Mouse (Mus musculus) thymus, adult 2 months (tissue): ENCODE measurements around the gene Axin1.

Experiments
- CTCF ChIP-seq: fragments of 200-500 bp; IDR thresholded peaks from 2 replicates; pipeline ENCODE4 v1.5.1; 2012; ENCODE audit warnings: mild to moderate bottlenecking, control low read depth, low read length, moderate library complexity, borderline replicate concordance; ENCODE audit not compliant: control insufficient read depth, poor library complexity, insufficient read depth; ENCODE audit errors: extremely low read depth
- POLR2A ChIP-seq: fragments of 200-500 bp; IDR thresholded peaks from 2 replicates; pipeline ENCODE4 v1.6.1; 2012; ENCODE audit warnings: mild to moderate bottlenecking, low read length, control low read depth, moderate library complexity; ENCODE audit not compliant: control insufficient read depth, poor library complexity, insufficient read depth; ENCODE audit errors: extremely low read depth

- no peak for TF ChIP-seq POLR2A
- TF ChIP-seq CTCF: no peak
Observed at GRCm38 (mm10) chr17:26240120-26240790, 101.8 kb downstream of the Axin1 start.
